Mouse (Mus musculus): Measurements from ENCODE around the gene Colgalt1.

- TF ChIP-seq CTCF (IDR thresholded peaks at IDR 0.05; ENCODE audit: control insufficient read depth, insufficient read depth, insufficient replicate concordance, low read depth, low read length) (no peak), POLR2A (IDR thresholded peaks at IDR 0.05; ENCODE audit: control insufficient read depth, low read depth, low read length) (no peak)
Observed at GRCm38 (mm10) chr8:71639318-71639717, 28.5 kb downstream of the Colgalt1 start.

Data from testis, adult 2 months (tissue).